Mouse (Mus musculus) midbrain, embryonic 11.5 days (tissue): ENCODE data around the gene Cyp4x1. TPM values are rescaled to one million over a fixed set of nuclear protein-coding genes. Genes with fewer than 3 reads are reported as not detected.
"Not testable (repeated sequence)": the region's sequence is repeated elsewhere in the genome, so short reads cannot be mapped to it uniquely, and the experiment has no call there.

ENCODE experiments used
- ATAC-seq: fragments of 200-750 bp; cut with Nextera tagmentation; 2 replicates; pipeline ENCODE4 v1.8.0; 2017; ENCODE audit warnings: moderate TSS enrichment, moderate library complexity; ENCODE audit not compliant: low FRiP score
- DNase-seq: peaks from one replicate; pipeline ENCODE4 v3.0.0; 2015; ENCODE audit warnings: low spot score; ENCODE audit errors: missing footprints
- H3K27ac ChIP-seq: fragments of 300-500 bp; sonication (generic); 2 replicates; pipeline ENCODE4 v1.5.1; 2014; ENCODE audit warnings: low read depth, low read length
- H3K27me3 ChIP-seq: fragments of 300-500 bp; sonication (generic); 2 replicates; pipeline ENCODE4 v1.6.1; 2014; ENCODE audit warnings: mild to moderate bottlenecking, low read length, moderate library complexity, mixed read lengths; ENCODE audit not compliant: control insufficient read depth, insufficient read depth
- H3K36me3 ChIP-seq: fragments of 300-500 bp; sonication (generic); 2 replicates; pipeline ENCODE4 v1.6.1; 2014; ENCODE audit warnings: mild to moderate bottlenecking, low read length, moderate library complexity, mixed read lengths; ENCODE audit not compliant: control insufficient read depth, insufficient read depth
- H3K4me1 ChIP-seq: fragments of 300-500 bp; sonication (generic); 2 replicates; pipeline ENCODE4 v1.6.1; 2014; ENCODE audit warnings: low read length; ENCODE audit not compliant: control insufficient read depth, insufficient read depth
- H3K4me2 ChIP-seq: fragments of 300-500 bp; sonication (generic); 2 replicates; pipeline ENCODE4 v1.6.1; 2014; ENCODE audit warnings: mild to moderate bottlenecking, moderate library complexity
- H3K4me3 ChIP-seq: fragments of 300-500 bp; sonication (generic); 2 replicates; pipeline ENCODE4 v1.5.1; 2014; ENCODE audit warnings: low read depth, low read length
- H3K9ac ChIP-seq: fragments of 300-500 bp; sonication (generic); 2 replicates; pipeline ENCODE4 v1.6.1; 2014; ENCODE audit warnings: low read length
- H3K9me3 ChIP-seq: fragments of 300-500 bp; sonication (generic); 2 replicates; pipeline ENCODE4 v1.6.1; 2016; ENCODE audit warnings: low read length; ENCODE audit not compliant: control insufficient read depth
- WGBS: fragments of 180-500 bp; shearing (Covaris S2); extraction: QIAGEN DNeasy Blood & Tissue Kit; methylation state at CpG from one replicate; pipeline ENCODE4 v1.1.7; 2014; 5-methylcytosine and 5-hydroxymethylcytosine counted together
- polyA plus RNA-seq: library from polyadenylated mRNA; unstranded; fragments of >200 nt; fragmentation: Nextera tagmentation; extraction: Ambion mirVana; gene quantifications from 2 replicates; pipeline ENCODE4 v1.2.1, GENCODE M21; 2014

Cyp4x1 gene
- 0.90 and 1.4 TPM in 2 replicates for polyA plus RNA-seq

- Histone ChIP-seq H3K9me3 (no peaks in the 10 kb centered on the region), H3K4me3 (peak within 1 kb of the TSS; percentile 32), H3K9ac (peak within 1 kb of the TSS; percentile 36), H3K27me3 (no peaks in the 10 kb centered on the region), H3K36me3 (no peaks in the 10 kb centered on the region), H3K4me2 (peak within 1 kb of the TSS; percentile 57), H3K4me1 (peaks cover 3% of the 10 kb centered on the region), H3K27ac (no peak within 1 kb of the TSS)
- peak; percentile 88 for ATAC-seq
- under 1% methylated on average over 29 of the region's 29 CpGs for WGBS
- DNase-seq = peak; percentile 92
Measured at GRCm38 (mm10) chr4:115133621-115134295, at the start of gene Cyp4x1. Gene Cyp4x1 (minus strand): TSS chr4:115134281.

- not testable (repeated sequence) for DNase-seq, H3K36me3 ChIP-seq, H3K4me2 ChIP-seq, H3K4me1 ChIP-seq, H3K27ac ChIP-seq, ATAC-seq, H3K4me3 ChIP-seq, H3K27me3 ChIP-seq, H3K9ac ChIP-seq, H3K9me3 ChIP-seq
Measured at GRCm38 (mm10) chr4:115176201-115176600, 42.1 kb upstream of the Cyp4x1 start.

- 68% methylated on average over 1 of the region's 1 CpGs for WGBS
- no peaks in the 10 kb centered on the region for H3K4me1 ChIP-seq
Measured at GRCm38 (mm10) chr4:115174694-115175353, 40.7 kb upstream of the Cyp4x1 start.

GRCm38 (mm10) chr4:115158963-115159362 lies 24.9 kb upstream of the Cyp4x1 start:
- not testable (repeated sequence) for H3K27ac ChIP-seq, H3K9me3 ChIP-seq, H3K36me3 ChIP-seq, H3K4me2 ChIP-seq, H3K4me1 ChIP-seq, H3K27me3 ChIP-seq, DNase-seq, H3K9ac ChIP-seq, ATAC-seq, H3K4me3 ChIP-seq
- 86% methylated on average over 3 of the region's 3 CpGs for WGBS

More at GRCm38 (mm10) chr4:115174694-115175353, 40.7 kb upstream of the Cyp4x1 start:
- ATAC-seq = no peak
- Histone ChIP-seq H3K9ac (no peak overlapping the region), H3K27me3 (no peaks in the 10 kb centered on the region), H3K4me3 (no peak overlapping the region), H3K27ac (no peak overlapping the region), H3K36me3 (no peaks in the 10 kb centered on the region), H3K9me3 (no peaks in the 10 kb centered on the region), H3K4me2 (no peak overlapping the region)
- no peak for DNase-seq

GRCm38 (mm10) chr4:115154723-115155122 lies 20.6 kb upstream of the Cyp4x1 start:
- Histone ChIP-seq H3K27me3 (no peaks in the 10 kb centered on the region), H3K4me1 (no peaks in the 10 kb centered on the region), H3K9me3 (no peaks in the 10 kb centered on the region), H3K27ac (no peak overlapping the region), H3K4me2 (no peak overlapping the region), H3K4me3 (no peak overlapping the region), H3K9ac (no peak overlapping the region), H3K36me3 (no peaks in the 10 kb centered on the region)
- DNase-seq (no peak), ATAC-seq (no peak)
- 94% methylated on average over 2 of the region's 2 CpGs for WGBS

- H3K4me2 ChIP-seq = peak overlapping the region; percentile 57
- no peak for DNase-seq
- H3K9ac ChIP-seq = no peak overlapping the region
- no peaks in the 10 kb centered on the region for H3K9me3 ChIP-seq
- H3K27ac ChIP-seq = no peak overlapping the region
- no peaks in the 10 kb centered on the region for H3K36me3 ChIP-seq
- WGBS = 16% methylated on average over 7 of the region's 7 CpGs
- ATAC-seq = no peak
- H3K4me1 ChIP-seq = peaks cover 3% of the 10 kb centered on the region
- H3K27me3 ChIP-seq = no peaks in the 10 kb centered on the region
- H3K4me3 ChIP-seq = peak overlapping the region; percentile 32; the same call in 1 of the 2 replicates
Measured at GRCm38 (mm10) chr4:115134296-115134630, 182 bp upstream of the Cyp4x1 start.

GRCm38 (mm10) chr4:115133085-115133484 lies 996 bp downstream of the Cyp4x1 start:
- WGBS = 5% methylated on average over 5 of the region's 5 CpGs
- H3K4me3 ChIP-seq = no peak overlapping the region
- DNase-seq = no peak
- peak overlapping the region; percentile 57; the same call in 1 of the 2 replicates for H3K4me2 ChIP-seq
- H3K9ac ChIP-seq = no peak overlapping the region
- no peaks in the 10 kb centered on the region for H3K27me3 ChIP-seq
- H3K27ac ChIP-seq = no peak overlapping the region
- H3K4me1 ChIP-seq = peaks cover 3% of the 10 kb centered on the region
- no peak for ATAC-seq
- H3K9me3 ChIP-seq = no peaks in the 10 kb centered on the region
- no peaks in the 10 kb centered on the region for H3K36me3 ChIP-seq

- no peak overlapping the region for H3K27ac ChIP-seq
- H3K9me3 ChIP-seq = no peaks in the 10 kb centered on the region
- H3K9ac ChIP-seq = no peak overlapping the region
- no peaks in the 10 kb centered on the region for H3K27me3 ChIP-seq
- H3K4me3 ChIP-seq = no peak overlapping the region
- no peak overlapping the region for H3K4me2 ChIP-seq
- H3K4me1 ChIP-seq = no peaks in the 10 kb centered on the region
- no peaks in the 10 kb centered on the region for H3K36me3 ChIP-seq
- DNase-seq (no peak), ATAC-seq (no peak)
Measured at GRCm38 (mm10) chr4:115124713-115125112, 9.4 kb downstream of the Cyp4x1 start.

GRCm38 (mm10) chr4:115123507-115123906 lies 10.6 kb downstream of the Cyp4x1 start:
- no peaks in the 10 kb centered on the region for H3K9me3 ChIP-seq
- H3K36me3 ChIP-seq = no peaks in the 10 kb centered on the region
- no peak overlapping the region for H3K4me3 ChIP-seq
- no peaks in the 10 kb centered on the region for H3K4me1 ChIP-seq
- no peak for DNase-seq
- H3K27ac ChIP-seq = no peak overlapping the region
- WGBS = 65% methylated on average over 2 of the region's 2 CpGs
- no peaks in the 10 kb centered on the region for H3K27me3 ChIP-seq
- no peak overlapping the region for H3K9ac ChIP-seq
- no peak for ATAC-seq
- no peak overlapping the region for H3K4me2 ChIP-seq
